Mouse (Mus musculus) liver, embryonic 14.5 days (tissue): ENCODE measurements around the gene Pum1.

ENCODE experiments used
- CTCF ChIP-seq: IDR thresholded peaks from 2 replicates; pipeline ENCODE4 v1.5.1; 2016; ENCODE audit warnings: antibody characterized with exemption, low read depth, control low read depth
- EP300 ChIP-seq: IDR thresholded peaks from 2 replicates; pipeline ENCODE4 v1.6.1; 2016; ENCODE audit warnings: antibody characterized with exemption, low read depth

- TF ChIP-seq CTCF, result no peak
- TF ChIP-seq EP300, result no peak
Observed at GRCm38 (mm10) chr4:130773899-130774298, 110.8 kb downstream of the Pum1 start.
